Mouse (Mus musculus) stomach, postnatal 0 days (tissue): Measurements from ENCODE around the gene Hspa1a.
"Not testable (repeated sequence)": the region's sequence is repeated elsewhere in the genome, so short reads cannot be mapped to it uniquely, and the experiment has no call there.

Experiments
- CTCF ChIP-seq: IDR thresholded peaks from 2 replicates; pipeline ENCODE4 v1.5.1; 2016; ENCODE audit warnings: antibody characterized with exemption, low read depth, mild to moderate bottlenecking, moderate library complexity
- EP300 ChIP-seq: optimal IDR thresholded peaks from 2 replicates; pipeline ENCODE3; 2016; ENCODE audit warnings: antibody characterized with exemption

DNA sequence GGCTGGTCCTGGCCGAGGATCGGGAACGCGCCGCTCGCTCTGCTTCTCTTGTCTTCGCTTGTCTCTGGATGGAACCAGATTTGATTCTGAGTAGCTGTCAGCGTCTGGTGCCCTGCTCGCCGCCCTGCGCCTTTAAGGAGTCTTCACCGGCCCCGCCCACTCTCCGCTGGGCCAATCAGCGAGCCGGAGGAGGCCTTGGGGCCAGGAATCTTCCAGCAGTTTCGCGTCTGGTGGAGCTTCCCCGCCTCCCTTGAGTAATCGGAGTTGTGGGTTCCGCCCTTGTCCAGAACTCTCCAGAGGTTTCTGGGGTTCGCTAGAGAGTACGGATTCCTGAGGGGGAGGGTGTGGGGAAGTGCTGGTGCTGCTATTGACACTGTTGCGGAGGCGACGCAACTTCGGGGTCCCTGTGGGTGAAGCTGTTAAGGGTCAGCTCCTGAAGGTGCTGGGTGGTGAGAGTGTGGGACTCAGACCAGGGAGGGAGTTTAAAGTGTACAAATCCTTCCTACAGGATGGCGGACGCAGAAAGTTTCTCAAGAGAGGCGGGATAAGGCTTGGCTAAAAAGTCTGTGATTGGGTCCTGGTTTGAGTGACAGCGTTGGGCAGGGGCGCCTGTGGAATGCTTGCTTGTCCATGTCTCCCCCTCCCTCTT lies 12.7 kb downstream of the Hspa1a start, which contains the start of gene Hspa1b:
- TF ChIP-seq EP300, CTCF: not testable (repeated sequence)
